Mouse (Mus musculus) bone marrow, adult 2 months (tissue): Measurements from ENCODE around the gene Atxn1.

ENCODE experiments used
- CTCF ChIP-seq: fragments of 200-500 bp; IDR thresholded peaks from 2 replicates; pipeline ENCODE4 v1.5.1; 2011; ENCODE audit warnings: low read length, control low read depth; ENCODE audit not compliant: control insufficient read depth, insufficient read depth
- POLR2A ChIP-seq: fragments of 200-500 bp; IDR thresholded peaks from 2 replicates; pipeline ENCODE4 v1.6.1; 2011; ENCODE audit warnings: low read depth, mild to moderate bottlenecking, control low read depth, low read length, borderline replicate concordance; ENCODE audit not compliant: control insufficient read depth

- TF ChIP-seq CTCF (no peak), POLR2A (no peak)
These were observed 278.6 kb downstream of the Atxn1 start for GRCm38 (mm10) chr13:45686309-45686582.
